Mouse (Mus musculus) olfactory bulb, adult 2 months (tissue): ENCODE results near the gene Disp1.

Experiments used
- CTCF ChIP-seq: fragments of 200-500 bp; IDR thresholded peaks from 2 replicates; pipeline ENCODE4 v1.5.1; 2012; ENCODE audit warnings: low read depth, mild to moderate bottlenecking, low read length, moderate library complexity; ENCODE audit not compliant: insufficient read depth
- POLR2A ChIP-seq: fragments of 200-500 bp; IDR thresholded peaks from 2 replicates; pipeline ENCODE4 v1.6.1; 2012; ENCODE audit warnings: mild to moderate bottlenecking, low read depth, low read length, moderate library complexity; ENCODE audit not compliant: insufficient read depth

GRCm38 (mm10) chr1:183104696-183105095 is 116.6 kb downstream of the Disp1 start:
- TF ChIP-seq CTCF: no peak
- TF ChIP-seq POLR2A: no peak
